Comparison of ENCODE assay signal across 18 mouse cellular contexts in the genomic region with DNA sequence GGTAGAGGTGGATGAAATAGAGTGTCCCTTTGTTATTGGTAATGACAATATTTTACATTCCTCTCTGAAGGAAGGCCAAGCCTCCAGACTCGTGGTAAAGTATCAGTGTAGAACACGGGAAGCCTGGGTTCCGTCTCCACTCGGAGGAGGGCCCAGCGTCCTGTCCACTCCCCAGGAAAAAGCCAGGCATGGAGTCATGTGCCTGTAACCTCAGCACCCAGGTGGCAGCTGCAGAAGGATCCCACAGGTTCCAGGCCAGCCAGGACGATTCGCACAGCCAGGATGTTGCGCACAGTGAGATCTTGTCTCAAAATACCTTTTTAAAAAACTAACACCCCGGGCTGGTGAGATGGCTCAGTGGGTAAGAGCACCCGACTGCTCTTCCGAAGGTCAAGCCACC. TPM values are rescaled to one million over a fixed set of nuclear protein-coding genes. Genes with fewer than 3 reads are reported as not detected.
DNase-seq lines count a peak whose midpoint lies in the region; ATAC-seq and TF ChIP-seq lines count a peak whose summit lies in the region.
"Had no signal": no experiment of that assay in that cellular context is flagged by ENCODE, and none has a peak within 500 bp of the region (broad histone marks: within the 10 kb centered on the region; RNA-seq: fewer than 3 reads in every experiment).

No protein-coding gene starts in this region.

- no peaks in the 10 kb centered on the region for H3K27me3 ChIP-seq in heart, adult 2 months (ENCODE audit: control insufficient read depth, insufficient read depth, low read length)
- H3K27me3 ChIP-seq in intestine, embryonic 16.5 days (replicated peaks; ENCODE audit: control insufficient read depth, insufficient read depth, low read length) = no peaks in the 10 kb centered on the region
- no peaks in the 10 kb centered on the region for H3K27me3 ChIP-seq in intestine, postnatal 0 days (replicated peaks; ENCODE audit: control insufficient read depth, insufficient read depth, low read length)
- H3K27me3 ChIP-seq in ES-Bruce4 (ENCODE audit: control insufficient read depth, insufficient read depth, low read length, poor library complexity, severe bottlenecking) = no peaks in the 10 kb centered on the region

- intact Hi-C loops in heart, adult 2 months (cut with DNase I) = no loop called here
- intact Hi-C loops in heart, postnatal 25 days (cut with DNase I) = no loop called here

- no peaks in the 10 kb centered on the region for H3K9me3 ChIP-seq in intestine, embryonic 16.5 days (ENCODE audit: control insufficient read depth, low read length)
- H3K9me3 ChIP-seq in intestine, postnatal 0 days (ENCODE audit: control insufficient read depth) = no peaks in the 10 kb centered on the region
- H3K9me3 ChIP-seq in ES-Bruce4 (replicated peaks; ENCODE audit: control insufficient read depth, insufficient read depth, low read length, poor library complexity, severe bottlenecking) = no peaks in the 10 kb centered on the region
- H3K9me3 ChIP-seq: embryonic facial prominence, embryonic 13.5 days; forebrain, embryonic 12.5 days; heart, embryonic 12.5 days; hindbrain, embryonic 12.5 days had no signal

- 56% methylated on average over 11 of the region's 11 CpGs for WGBS in heart, adult 2 months
- 73% methylated on average over 11 of the region's 11 CpGs for WGBS in intestine, embryonic 16.5 days
- WGBS in intestine, postnatal 0 days = 76% methylated on average over 11 of the region's 11 CpGs

- no peak for TF ChIP-seq POLR2A in heart, adult 2 months (IDR thresholded peaks at IDR 0.05; ENCODE audit: insufficient read depth, low read depth, low read length)
- TF ChIP-seq POLR2A in ES-Bruce4 (IDR thresholded peaks at IDR 0.05; ENCODE audit: insufficient read depth, low read length) = no peak

- DNase-seq in heart, adult 2 months = no peak
- DNase-seq in heart, postnatal 25 days (ENCODE audit: low spot score) = no peak
- DNase-seq in layer of hippocampus, adult 8-10 months (ENCODE audit: low spot score in 2 of 2) = no peak
- DNase-seq: cerebellum, adult 18-20 months; cerebellum, adult 9-11 months; cerebellum, postnatal 36 days had no signal

- H3K27ac ChIP-seq in heart, adult 2 months = peak overlapping the region; percentile 97
- H3K27ac ChIP-seq in intestine, embryonic 16.5 days (ENCODE audit: low read length) = no peak overlapping the region
- no peak overlapping the region for H3K27ac ChIP-seq in intestine, postnatal 0 days (ENCODE audit: low read depth, low read length)
- H3K27ac ChIP-seq in ES-Bruce4 (ENCODE audit: insufficient read depth, low read length) = peak overlapping the region; percentile 36
- H3K27ac ChIP-seq in brown adipose tissue, adult 24 weeks (replicated peaks; ENCODE audit: low read depth, low read length) = peak overlapping the region; percentile 81
- H3K27ac ChIP-seq: forebrain, embryonic 12.5 days; hindbrain, embryonic 12.5 days had no signal

- H3K4me2 ChIP-seq in intestine, embryonic 16.5 days (ENCODE audit: low read depth, low read length) = no peak overlapping the region
- H3K4me2 ChIP-seq in intestine, postnatal 0 days (replicated peaks; ENCODE audit: low read depth) = no peak overlapping the region
- H3K4me2 ChIP-seq: embryonic facial prominence, embryonic 13.5 days; forebrain, embryonic 12.5 days; hindbrain, embryonic 12.5 days had no signal

- no peak overlapping the region for H3K9ac ChIP-seq in heart, adult 2 months (ENCODE audit: low read depth, low read length)
- H3K9ac ChIP-seq in intestine, embryonic 16.5 days (ENCODE audit: low read depth, low read length) = 0 out of 2 replicates have a peak overlapping the region, but pooled peaks have one; percentile 29
- H3K9ac ChIP-seq in intestine, postnatal 0 days (ENCODE audit: low read depth, low read length) = no peak overlapping the region
- H3K9ac ChIP-seq in ES-Bruce4 (ENCODE audit: low read depth, poor library complexity, severe bottlenecking) = no peak overlapping the region
- H3K9ac ChIP-seq: forebrain, embryonic 12.5 days; hindbrain, embryonic 12.5 days had no signal

- H3K4me1 ChIP-seq in heart, adult 2 months (ENCODE audit: control insufficient read depth, insufficient read depth, low read length) = peaks cover 3% of the 10 kb centered on the region
- H3K4me1 ChIP-seq in intestine, embryonic 16.5 days (ENCODE audit: control insufficient read depth, insufficient read depth, low read length) = peaks cover 9% of the 10 kb centered on the region
- no peaks in the 10 kb centered on the region for H3K4me1 ChIP-seq in intestine, postnatal 0 days (replicated peaks; ENCODE audit: control insufficient read depth, insufficient read depth, low read length)
- peaks cover 6% of the 10 kb centered on the region for H3K4me1 ChIP-seq in ES-Bruce4 (ENCODE audit: control insufficient read depth, insufficient read depth, low read length)
- peaks cover 7% of the 10 kb centered on the region for H3K4me1 ChIP-seq in brown adipose tissue, adult 24 weeks (ENCODE audit: control insufficient read depth, insufficient read depth, insufficient read length, low read length)
- H3K4me1 ChIP-seq: forebrain, embryonic 12.5 days had no signal

- ATAC-seq in intestine, embryonic 16.5 days = no peak
- ATAC-seq in intestine, postnatal 0 days = no peak
- ATAC-seq: activated CD4-positive, CD25-positive, alpha-beta regulatory T cell, adult 4 months; forebrain, embryonic 16.5 days; hindbrain, embryonic 16.5 days; inflammation-experienced regulatory T-cells, adult 6 months had no signal

- no peak for TF ChIP-seq CTCF in heart, adult 2 months (IDR thresholded peaks at IDR 0.05)
- no peak for TF ChIP-seq CTCF in intestine, postnatal 0 days (IDR thresholded peaks at IDR 0.05; ENCODE audit: low read depth)
- TF ChIP-seq CTCF in ES-Bruce4 (IDR thresholded peaks at IDR 0.05; ENCODE audit: low read depth, low read length) = no peak

- H3K36me3 ChIP-seq in heart, adult 2 months (ENCODE audit: control insufficient read depth, insufficient read depth, low read length) = no peaks in the 10 kb centered on the region
- H3K36me3 ChIP-seq in intestine, embryonic 16.5 days (ENCODE audit: control insufficient read depth, insufficient read depth, low read length) = no peaks in the 10 kb centered on the region
- no peaks in the 10 kb centered on the region; the same call in 1 of the 2 replicates for H3K36me3 ChIP-seq in intestine, postnatal 0 days (ENCODE audit: control insufficient read depth, insufficient read depth)
- no peaks in the 10 kb centered on the region for H3K36me3 ChIP-seq in ES-Bruce4 (ENCODE audit: control insufficient read depth, insufficient read depth, low read length, poor library complexity, severe bottlenecking)
- H3K36me3 ChIP-seq: embryonic facial prominence, embryonic 13.5 days; forebrain, embryonic 12.5 days; heart, embryonic 12.5 days; hindbrain, embryonic 12.5 days had no signal

- H3K79me2 ChIP-seq in heart, adult 2 months (replicated peaks; ENCODE audit: control insufficient read depth, insufficient read depth, low read length) = no peaks in the 10 kb centered on the region

- H3K4me3 ChIP-seq in heart, adult 2 months = no peak overlapping the region
- no peak overlapping the region for H3K4me3 ChIP-seq in intestine, embryonic 16.5 days (ENCODE audit: low read length)
- no peak overlapping the region for H3K4me3 ChIP-seq in intestine, postnatal 0 days (ENCODE audit: low read depth, low read length)
- H3K4me3 ChIP-seq in ES-Bruce4 (ENCODE audit: low read depth, low read length) = no peak overlapping the region
- no peak overlapping the region for H3K4me3 ChIP-seq in brown adipose tissue, adult 24 weeks (ENCODE audit: insufficient read depth, low read depth, low read length)
- H3K4me3 ChIP-seq: embryonic facial prominence, embryonic 13.5 days; forebrain, embryonic 12.5 days; hindbrain, embryonic 12.5 days had no signal

- no peak for TF ChIP-seq EP300 in heart, adult 2 months (IDR thresholded peaks at IDR 0.05; ENCODE audit: insufficient read depth, low read depth, low read length)
- TF ChIP-seq EP300 in ES-Bruce4 (IDR thresholded peaks at IDR 0.05; ENCODE audit: insufficient read depth, low read depth, low read length) = no peak

RNA-seq across cellular contexts. Expression of a gene that starts 0.7 kb away (rescaled TPM):
- 10 to 100 TPM; 30.4 to 32.3 TPM for total RNA-seq in heart, adult 2 months (2021)
- polyA plus RNA-seq in heart, adult 2 months (2012; rRNA removed) = 21.4 and 24.8 TPM in 2 replicates
- total RNA-seq in heart, postnatal 25 days (2021) = 10 to 100 TPM; 35.3 to 47.2 TPM
- 2.5 and 3.8 TPM in 2 replicates for polyA plus RNA-seq in intestine, embryonic 16.5 days (2015; fragmentation: Nextera tagmentation; extraction: Ambion mirVana)
- polyA plus RNA-seq in intestine, postnatal 0 days (2015; fragmentation: Nextera tagmentation; extraction: Ambion mirVana) = 1.4 and 3.2 TPM in 2 replicates
- 4.6 and 7.0 TPM in 2 replicates for polyA plus RNA-seq in ES-Bruce4 (2011; ENCODE audit: insufficient read depth, insufficient read length, low read depth, missing spikeins)
- polyA plus RNA-seq in brown adipose tissue, adult 24 weeks (2012; ENCODE audit: insufficient read depth, insufficient read length, missing spikeins) = 3.8 and 8.8 TPM in 2 replicates
- total RNA-seq in layer of hippocampus, adult 8-10 months (2022) = 10 to 100 TPM; 10.3 to 13.5 (median 11.3) TPM

RNA-seq across cellular contexts. Expression of a gene that starts 26.3 kb away (rescaled TPM):
- 1 to 10 TPM; 3.9 to 5.2 TPM for total RNA-seq in heart, adult 2 months (2021)
- 4.4 and 6.4 TPM in 2 replicates for polyA plus RNA-seq in heart, adult 2 months (2012; rRNA removed)
- total RNA-seq in heart, postnatal 25 days (2021) = 1 to 10 TPM; 4.1 to 4.2 TPM
- 12.0 and 12.5 TPM in 2 replicates for polyA plus RNA-seq in intestine, embryonic 16.5 days (2015; fragmentation: Nextera tagmentation; extraction: Ambion mirVana)
- polyA plus RNA-seq in intestine, postnatal 0 days (2015; fragmentation: Nextera tagmentation; extraction: Ambion mirVana) = 8.6 and 10.6 TPM in 2 replicates
- polyA plus RNA-seq in ES-Bruce4 (2011; ENCODE audit: insufficient read depth, insufficient read length, low read depth, missing spikeins) = 3.9 and 4.2 TPM in 2 replicates
- 3.3 and 7.5 TPM in 2 replicates for polyA plus RNA-seq in brown adipose tissue, adult 24 weeks (2012; ENCODE audit: insufficient read depth, insufficient read length, missing spikeins)
- total RNA-seq in layer of hippocampus, adult 8-10 months (2022) = 1 to 10 TPM in 3 of 4 experiments, under 1 TPM in 1; 0.61 to 9.8 (median 5.5) TPM

RNA-seq across cellular contexts. Expression of a gene that starts 27.7 kb away (rescaled TPM):
- 10 to 100 TPM; 16.1 to 18.4 TPM for total RNA-seq in heart, adult 2 months (2021)
- 22.1 and 28.3 TPM in 2 replicates for polyA plus RNA-seq in heart, adult 2 months (2012; rRNA removed)
- total RNA-seq in heart, postnatal 25 days (2021) = 10 to 100 TPM; 17.6 to 17.8 TPM
- 5.6 and 6.9 TPM in 2 replicates for polyA plus RNA-seq in intestine, embryonic 16.5 days (2015; fragmentation: Nextera tagmentation; extraction: Ambion mirVana)
- polyA plus RNA-seq in intestine, postnatal 0 days (2015; fragmentation: Nextera tagmentation; extraction: Ambion mirVana) = 6.1 and 6.5 TPM in 2 replicates
- polyA plus RNA-seq in ES-Bruce4 (2011; ENCODE audit: insufficient read depth, insufficient read length, low read depth, missing spikeins) = 66.1 and 73.0 TPM in 2 replicates
- polyA plus RNA-seq in brown adipose tissue, adult 24 weeks (2012; ENCODE audit: insufficient read depth, insufficient read length, missing spikeins) = 19.9 and 35.5 TPM in 2 replicates
- total RNA-seq in layer of hippocampus, adult 8-10 months (2022) = 10 to 100 TPM; 54.3 to 76.6 (median 66.8) TPM

RNA-seq across cellular contexts. Expression of a gene that starts 34.3 kb away (rescaled TPM):
- under 1 TPM; 0.14 to 0.18 TPM for total RNA-seq in heart, adult 2 months (2021)
- polyA plus RNA-seq in heart, adult 2 months (2012; rRNA removed) = 0.38 and 2.2 TPM in 2 replicates
- under 1 TPM in 1 of 2 experiments, not detected in 1; 0.56 TPM for total RNA-seq in heart, postnatal 25 days (2021)
- polyA plus RNA-seq in intestine, embryonic 16.5 days (2015; fragmentation: Nextera tagmentation; extraction: Ambion mirVana) = 2.3 and 2.4 TPM in 2 replicates
- polyA plus RNA-seq in intestine, postnatal 0 days (2015; fragmentation: Nextera tagmentation; extraction: Ambion mirVana) = 1.3 and 1.5 TPM in 2 replicates
- 1.4 and 2.5 TPM in 2 replicates for polyA plus RNA-seq in ES-Bruce4 (2011; ENCODE audit: insufficient read depth, insufficient read length, low read depth, missing spikeins)
- not detected in 2 replicates for polyA plus RNA-seq in brown adipose tissue, adult 24 weeks (2012; ENCODE audit: insufficient read depth, insufficient read length, missing spikeins)
- total RNA-seq in layer of hippocampus, adult 8-10 months (2022) = 1 to 10 TPM in 1 of 4 experiments, under 1 TPM in 3; 0.51 to 1.5 (median 0.88) TPM

RNA-seq across cellular contexts. Expression of a gene that starts 40.1 kb away (rescaled TPM):
- 10 to 100 TPM; 37.6 to 40.4 TPM for total RNA-seq in heart, adult 2 months (2021)
- 71.7 and 92.2 TPM in 2 replicates for polyA plus RNA-seq in heart, adult 2 months (2012; rRNA removed)
- total RNA-seq in heart, postnatal 25 days (2021) = 10 to 100 TPM; 34.9 to 35.0 TPM
- polyA plus RNA-seq in intestine, embryonic 16.5 days (2015; fragmentation: Nextera tagmentation; extraction: Ambion mirVana) = 190 and 197 TPM in 2 replicates
- polyA plus RNA-seq in intestine, postnatal 0 days (2015; fragmentation: Nextera tagmentation; extraction: Ambion mirVana) = 123 and 135 TPM in 2 replicates
- 74.3 and 75.9 TPM in 2 replicates for polyA plus RNA-seq in ES-Bruce4 (2011; ENCODE audit: insufficient read depth, insufficient read length, low read depth, missing spikeins)
- 104 and 110 TPM in 2 replicates for polyA plus RNA-seq in brown adipose tissue, adult 24 weeks (2012; ENCODE audit: insufficient read depth, insufficient read length, missing spikeins)
- total RNA-seq in layer of hippocampus, adult 8-10 months (2022) = 10 to 100 TPM; 74.7 to 84.0 (median 76.3) TPM

Comparison
In these comparisons a context has a peak if more than half of its experiments do, and no peak if none do; other contexts are left out.
1. H3K27ac ChIP-seq: peak in heart, adult 2 months (single experiment), ES-Bruce4 (single experiment) and brown adipose tissue, adult 24 weeks (single experiment); none in intestine, embryonic 16.5 days (single experiment) and intestine, postnatal 0 days (single experiment).